Mouse (Mus musculus) spleen, adult 2 months (tissue): ENCODE measurements around the gene Ppm1m. TPM values are rescaled to one million over a fixed set of nuclear protein-coding genes. Genes with fewer than 3 reads are reported as not detected.

Source experiments
- DNase-seq, 2 experiments: peaks; one replicate each; pipeline versions ENCODE4 v3.0.0 to v3.0.0-alpha.2; 2012 to 2021; ENCODE audit warnings: low spot score in 2 of 2, low read depth in 1 of 2
- H3K27ac ChIP-seq: fragments of 200-500 bp; 2 replicates; pipeline ENCODE4 v1.5.1; 2012; ENCODE audit warnings: low read length, inconsistent platforms; ENCODE audit not compliant: insufficient read depth
- H3K27me3 ChIP-seq: fragments of 200-500 bp; 2 replicates; pipeline ENCODE4 v1.6.1; 2012; ENCODE audit warnings: mild to moderate bottlenecking, moderate library complexity, low read length, inconsistent platforms; ENCODE audit not compliant: control insufficient read depth, insufficient read depth
- H3K36me3 ChIP-seq: fragments of 200-500 bp; 2 replicates; pipeline ENCODE4 v1.6.1; 2012; ENCODE audit warnings: mild to moderate bottlenecking, low read length, inconsistent platforms; ENCODE audit not compliant: control insufficient read depth, insufficient read depth
- H3K4me1 ChIP-seq: fragments of 200-500 bp; 2 replicates; pipeline ENCODE4 v1.6.1; 2011; ENCODE audit warnings: inconsistent platforms; ENCODE audit not compliant: control insufficient read depth, insufficient read depth, insufficient read length
- H3K4me3 ChIP-seq: fragments of 200-500 bp; 2 replicates; pipeline ENCODE4 v1.5.1; 2011; ENCODE audit warnings: mild to moderate bottlenecking, inconsistent platforms; ENCODE audit not compliant: insufficient read depth, insufficient read length; ENCODE audit errors: extremely low read depth
- CTCF ChIP-seq: fragments of 200-500 bp; IDR thresholded peaks from 2 replicates; pipeline ENCODE4 v1.5.1; 2011; ENCODE audit warnings: mild to moderate bottlenecking, inconsistent platforms; ENCODE audit not compliant: insufficient read depth, insufficient read length, insufficient replicate concordance; ENCODE audit errors: extremely low read depth
- POLR2A ChIP-seq: fragments of 200-500 bp; IDR thresholded peaks from 2 replicates; pipeline ENCODE4 v1.6.1; 2011; ENCODE audit warnings: low read depth, low read length, inconsistent platforms
- WGBS: fragments of 180-500 bp; shearing (Covaris S2); methylation state at CpG from one replicate; pipeline ENCODE4 v1.1.7; 2018; 5-methylcytosine and 5-hydroxymethylcytosine counted together
- polyA plus RNA-seq: library from polyadenylated mRNA; depleted of rRNA; stranded (reverse); fragments of >200 nt; gene quantifications from 2 replicates; pipeline ENCODE4 v1.2.3, GENCODE M21; 2012

Ppm1m gene
- polyA plus RNA-seq, 1 experiment = 87.4 TPM

DNA sequence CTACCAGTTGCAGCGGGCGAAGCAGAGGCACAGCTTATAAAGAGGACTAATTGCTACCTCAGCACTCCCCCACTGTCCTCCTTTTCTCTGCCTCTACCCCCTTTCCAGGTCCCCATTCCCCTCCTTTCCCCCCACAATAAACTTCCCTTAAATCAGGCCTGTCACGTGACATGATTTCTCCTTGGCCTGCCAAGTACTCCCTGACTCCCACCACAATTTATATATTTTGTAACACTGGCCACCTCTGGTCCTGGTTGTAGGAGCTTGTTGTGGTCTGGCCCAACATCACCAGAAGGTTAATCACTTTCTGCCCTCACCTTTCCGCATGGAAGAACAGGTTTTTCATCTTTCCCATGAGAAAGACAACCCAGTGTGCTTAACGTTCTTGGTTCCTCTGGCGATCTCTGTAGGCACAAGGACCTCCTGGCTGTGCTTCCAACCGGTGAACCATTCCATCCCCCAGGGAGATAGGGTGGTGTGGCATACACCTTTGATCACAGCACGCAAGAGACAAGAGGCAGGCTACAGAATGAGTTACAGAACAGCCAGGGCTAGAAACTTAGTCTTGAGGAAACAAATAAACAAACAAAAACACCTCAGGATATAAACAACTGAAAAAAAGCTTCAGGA lies 21.5 kb upstream of the Ppm1m start:
- Histone ChIP-seq H3K27me3 (no peaks in the 10 kb centered on the region), H3K27ac (no peak overlapping the region), H3K36me3 (peaks cover 23% of the 10 kb centered on the region), H3K4me1 (peaks cover 41% of the 10 kb centered on the region; the same call in 1 of the 2 replicates), H3K4me3 (no peak overlapping the region)
- WGBS = 61% methylated on average over 8 of the region's 8 CpGs
- no peak for DNase-seq
- TF ChIP-seq CTCF = no peak
- no peak for TF ChIP-seq POLR2A

DNA sequence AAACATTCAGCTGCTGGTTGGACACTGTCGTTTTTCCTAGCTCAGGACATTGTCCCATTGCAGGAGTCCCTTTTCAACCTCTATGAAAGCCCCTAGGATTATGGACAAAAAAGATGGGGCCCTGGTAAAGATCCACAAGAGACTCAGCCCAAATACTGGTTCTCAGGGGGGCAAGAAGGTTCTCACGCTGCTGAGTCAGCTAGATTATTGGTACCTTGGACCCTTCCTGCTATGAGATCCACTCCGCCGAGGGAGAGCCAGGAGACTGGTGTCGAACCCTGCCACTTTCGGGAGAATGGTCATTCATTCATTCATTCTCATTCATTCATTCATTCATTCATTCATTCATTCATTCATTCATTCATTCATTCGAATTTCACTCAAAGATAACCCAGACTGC lies 17.4 kb upstream of the Ppm1m start:
- Histone ChIP-seq H3K4me1 (peaks cover 20% of the 10 kb centered on the region), H3K4me3 (no peak overlapping the region), H3K27ac (no peak overlapping the region), H3K27me3 (no peaks in the 10 kb centered on the region), H3K36me3 (peaks cover 26% of the 10 kb centered on the region)
- TF ChIP-seq POLR2A = no peak
- DNase-seq = no peak
- 87% methylated on average over 7 of the region's 7 CpGs for WGBS

DNA sequence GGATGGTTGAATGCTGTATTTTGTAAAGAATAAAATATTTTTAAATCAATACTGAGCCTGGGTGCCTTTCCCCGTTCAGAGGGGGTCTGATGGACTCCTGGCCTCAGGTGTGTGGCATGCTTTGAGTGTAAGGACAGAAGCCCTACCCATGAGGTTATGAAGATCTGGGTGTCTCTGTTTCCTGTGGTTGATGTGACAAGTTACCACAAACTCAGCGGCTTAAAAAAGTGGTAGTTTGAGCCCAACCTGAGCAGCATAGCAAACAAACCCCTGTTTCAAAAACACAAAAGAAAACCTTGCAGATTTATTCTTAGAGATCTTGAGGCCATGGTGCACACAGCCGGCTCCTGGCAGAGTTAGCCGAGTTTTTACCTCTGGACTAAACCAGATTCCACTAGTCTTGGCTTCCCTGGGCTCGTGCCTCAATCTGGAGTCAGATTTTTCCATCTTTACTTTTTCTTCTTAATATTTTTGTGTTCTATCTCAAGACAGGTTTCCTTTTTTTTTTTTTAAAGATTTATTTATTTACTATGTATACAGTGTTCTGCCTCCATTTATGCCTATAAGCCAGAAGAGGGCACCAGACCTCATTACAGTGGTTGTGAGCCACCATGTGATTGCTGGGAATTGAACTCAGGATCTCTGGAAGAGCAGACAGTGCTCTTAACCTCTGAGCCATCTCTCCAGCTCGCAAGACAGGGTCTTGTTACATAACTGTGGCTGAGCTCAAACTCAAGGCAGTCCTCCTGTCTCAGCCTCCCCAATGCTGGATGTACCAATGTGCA lies 16.0 kb upstream of the Ppm1m start:
- peak overlapping the region; percentile 60 for H3K27ac ChIP-seq
- H3K36me3 ChIP-seq = peaks cover 26% of the 10 kb centered on the region
- peaks cover 10% of the 10 kb centered on the region for H3K4me1 ChIP-seq
- no peak overlapping the region for H3K4me3 ChIP-seq
- DNase-seq = no peak
- TF ChIP-seq CTCF (no peak), POLR2A (no peak)
- WGBS = 48% methylated on average over 6 of the region's 6 CpGs
- no peaks in the 10 kb centered on the region for H3K27me3 ChIP-seq

DNA sequence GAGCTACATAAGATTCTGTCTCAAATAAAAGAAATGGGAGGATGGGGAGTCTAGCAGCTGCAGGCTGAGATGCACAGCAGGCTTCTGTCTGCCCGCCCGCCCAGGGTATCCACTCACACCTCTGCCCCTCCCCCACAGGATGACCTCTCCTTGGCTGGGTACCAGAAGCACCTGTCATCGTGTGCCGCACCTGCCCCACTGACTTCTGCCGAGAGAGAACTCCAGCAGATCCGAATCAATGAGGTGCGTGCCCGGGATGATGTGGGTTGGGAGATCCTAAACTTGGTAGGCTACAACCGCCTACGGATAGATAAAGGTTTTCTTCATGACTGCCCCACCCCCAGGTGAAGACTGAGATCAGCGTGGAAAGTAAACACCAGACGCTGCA lies 13.0 kb upstream of the Ppm1m start:
- Histone ChIP-seq H3K4me1 (peaks cover 9% of the 10 kb centered on the region), H3K36me3 (peaks cover 33% of the 10 kb centered on the region), H3K4me3 (no peak overlapping the region), H3K27me3 (no peaks in the 10 kb centered on the region), H3K27ac (no peak overlapping the region)
- no peak for DNase-seq
- no peak for TF ChIP-seq CTCF
- no peak for TF ChIP-seq POLR2A
- 94% methylated on average over 12 of the region's 12 CpGs for WGBS

DNA sequence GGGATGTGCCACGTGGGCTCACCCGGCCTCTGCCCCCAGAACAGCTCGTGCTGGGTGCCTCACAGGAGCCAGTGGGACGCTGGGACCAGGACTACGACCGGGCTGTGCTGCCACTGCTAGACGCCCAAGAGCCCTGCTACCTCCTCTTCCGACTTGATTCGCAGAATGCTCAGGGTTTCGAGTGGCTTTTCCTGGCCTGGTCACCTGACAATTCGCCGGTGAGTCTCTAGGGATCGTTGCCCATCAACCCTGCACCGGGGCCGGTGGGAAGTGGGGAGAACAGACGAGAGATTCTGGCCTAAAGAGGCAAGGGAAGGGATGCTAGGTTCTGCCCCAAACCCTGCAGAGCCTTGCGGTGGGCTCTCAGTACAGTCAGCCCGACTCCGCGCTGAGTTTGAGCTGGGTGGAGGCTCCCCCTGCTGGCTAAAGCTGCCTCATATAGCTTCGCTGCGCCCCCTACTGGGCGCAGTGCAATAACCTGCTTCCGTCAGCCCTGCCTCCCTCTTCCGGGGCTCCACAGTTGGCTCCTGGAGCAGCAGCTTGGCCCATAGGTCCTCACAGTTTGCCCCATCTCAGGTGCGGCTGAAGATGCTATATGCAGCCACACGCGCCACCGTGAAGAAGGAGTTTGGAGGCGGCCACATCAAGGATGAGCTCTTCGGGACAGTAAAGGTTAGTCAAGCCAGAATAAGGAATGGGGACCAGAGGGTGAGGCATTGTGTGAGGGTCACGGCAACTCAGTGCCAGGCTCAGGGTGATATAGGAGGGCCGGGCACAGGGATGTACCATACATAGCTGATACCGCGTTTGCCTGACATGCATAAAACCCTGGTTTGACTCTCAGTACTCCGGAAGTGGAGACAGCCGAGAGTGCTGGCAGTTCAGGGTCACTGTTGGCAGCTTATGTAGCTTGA lies 12.4 kb upstream of the Ppm1m start:
- H3K4me1 ChIP-seq = peaks cover 11% of the 10 kb centered on the region
- H3K27me3 ChIP-seq = no peaks in the 10 kb centered on the region
- TF ChIP-seq CTCF (peak; percentile 100), POLR2A (no peak)
- DNase-seq = peak; percentile 76 to 79
- no peak overlapping the region for H3K4me3 ChIP-seq
- peaks cover 34% of the 10 kb centered on the region for H3K36me3 ChIP-seq
- 46% methylated on average over 37 of the region's 37 CpGs for WGBS
- peak overlapping the region; percentile 65 for H3K27ac ChIP-seq

DNA sequence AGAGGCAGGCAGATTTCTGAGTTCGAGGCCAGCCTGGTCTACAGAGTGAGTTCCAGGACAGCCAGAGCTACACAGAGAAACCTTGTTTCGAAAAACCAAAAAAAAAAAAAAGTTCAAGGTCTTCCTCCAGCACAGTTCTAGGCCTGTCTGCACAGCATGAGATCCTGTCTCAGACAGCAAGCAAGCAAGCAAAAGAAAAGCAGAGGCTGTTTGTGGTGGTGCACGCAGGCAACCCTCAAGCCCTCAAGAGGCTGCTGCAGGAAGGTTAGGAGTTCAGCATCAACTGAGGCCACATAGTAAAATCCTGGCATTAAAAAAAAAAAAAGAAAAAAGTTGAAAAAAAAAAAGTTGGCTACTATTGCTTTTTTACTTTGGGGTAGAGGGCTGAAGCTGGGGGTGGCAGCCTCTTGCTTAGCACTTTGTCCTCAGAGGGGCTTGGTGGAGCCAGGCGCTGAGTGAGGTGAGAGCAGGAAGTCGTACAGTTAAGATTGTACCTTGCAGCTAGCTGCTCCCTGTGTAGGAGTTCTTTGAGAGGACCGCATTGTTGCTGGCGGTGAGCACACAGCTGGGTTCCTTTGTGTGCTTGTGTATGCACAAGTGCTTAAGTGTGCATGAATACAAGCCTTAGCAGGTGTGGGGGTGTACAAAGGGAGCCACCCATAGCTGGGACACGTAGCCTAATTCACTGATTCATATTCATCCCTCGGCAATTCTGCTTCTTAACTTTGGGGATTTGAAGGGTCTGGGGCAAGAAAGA lies 11.5 kb upstream of the Ppm1m start:
- peaks cover 13% of the 10 kb centered on the region for H3K4me1 ChIP-seq
- peak overlapping the region; percentile 65 for H3K27ac ChIP-seq
- DNase-seq = no peak
- 66% methylated on average over 9 of the region's 9 CpGs for WGBS
- H3K27me3 ChIP-seq = no peaks in the 10 kb centered on the region
- peaks cover 37% of the 10 kb centered on the region for H3K36me3 ChIP-seq
- no peak overlapping the region for H3K4me3 ChIP-seq
- no peak for TF ChIP-seq CTCF
- no peak for TF ChIP-seq POLR2A
